Mouse (Mus musculus) megakaryocyte, adult 5-6 weeks (primary cell): ENCODE data around the gene Nipsnap1. TPM values are rescaled to one million over a fixed set of nuclear protein-coding genes. Genes with fewer than 3 reads are reported as not detected.

ENCODE experiments used
- ATAC-seq: 2 replicates; pipeline ENCODE4 v1.8.0; 2016; ENCODE audit warnings: mild to moderate bottlenecking, inconsistent platforms; ENCODE audit not compliant: poor library complexity, severe bottlenecking
- total RNA-seq, 2 experiments: library from RNA; stranded (forward) in 1 of 2; stranded (reverse) in 1 of 2; fragments of 153-499, 151-499 nt in 1 of 2; fragments of 221-1000, 200-1000 nt in 1 of 2; gene quantifications; 2 replicates each; pipeline versions ENCODE4 v1.2.3 to v1.2.4; 2015 to 2017

Gene Nipsnap1
- total RNA-seq, 2 experiments from 2014 or later = 1.8 to 5.9 TPM

- ATAC-seq = no peak
Observed at GRCm38 (mm10) chr11:4862730-4863129, 11.0 kb upstream of the Nipsnap1 start.

DNA sequence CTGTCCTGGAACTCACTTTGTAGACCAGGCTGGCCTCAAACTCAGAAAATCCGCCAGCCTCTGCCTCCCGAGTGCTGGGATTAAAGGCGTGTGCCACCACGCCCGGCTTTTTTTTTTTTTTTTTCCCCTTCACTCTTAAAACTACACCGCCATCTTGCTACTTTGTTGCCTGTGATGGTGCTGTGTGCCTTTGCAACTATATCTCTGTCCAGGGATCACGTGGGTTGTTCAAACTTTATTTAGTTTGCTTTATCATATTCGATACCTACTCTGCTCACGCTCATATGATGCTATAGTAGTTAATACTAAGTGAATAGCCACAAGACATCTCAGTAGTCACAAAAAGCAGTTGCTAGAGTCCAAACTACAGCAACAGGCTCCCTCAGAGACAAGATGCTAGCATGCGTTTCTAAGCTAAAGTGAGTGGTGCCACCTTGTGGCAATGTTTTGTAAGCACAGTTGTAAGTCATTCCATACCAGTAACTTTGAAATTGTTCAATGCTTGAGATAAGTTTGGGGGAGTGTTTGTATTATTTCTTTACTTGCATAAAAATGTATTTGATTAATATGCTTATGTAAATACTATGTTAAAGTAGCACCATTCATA is 8.0 kb upstream of the Nipsnap1 start:
- peak; percentile 75 for ATAC-seq

- ATAC-seq = no peak
Observed at GRCm38 (mm10) chr11:4874551-4874950, 800 bp downstream of the Nipsnap1 start.

- ATAC-seq = no peak
Observed at GRCm38 (mm10) chr11:4881087-4881486, 7.3 kb downstream of the Nipsnap1 start.

DNA sequence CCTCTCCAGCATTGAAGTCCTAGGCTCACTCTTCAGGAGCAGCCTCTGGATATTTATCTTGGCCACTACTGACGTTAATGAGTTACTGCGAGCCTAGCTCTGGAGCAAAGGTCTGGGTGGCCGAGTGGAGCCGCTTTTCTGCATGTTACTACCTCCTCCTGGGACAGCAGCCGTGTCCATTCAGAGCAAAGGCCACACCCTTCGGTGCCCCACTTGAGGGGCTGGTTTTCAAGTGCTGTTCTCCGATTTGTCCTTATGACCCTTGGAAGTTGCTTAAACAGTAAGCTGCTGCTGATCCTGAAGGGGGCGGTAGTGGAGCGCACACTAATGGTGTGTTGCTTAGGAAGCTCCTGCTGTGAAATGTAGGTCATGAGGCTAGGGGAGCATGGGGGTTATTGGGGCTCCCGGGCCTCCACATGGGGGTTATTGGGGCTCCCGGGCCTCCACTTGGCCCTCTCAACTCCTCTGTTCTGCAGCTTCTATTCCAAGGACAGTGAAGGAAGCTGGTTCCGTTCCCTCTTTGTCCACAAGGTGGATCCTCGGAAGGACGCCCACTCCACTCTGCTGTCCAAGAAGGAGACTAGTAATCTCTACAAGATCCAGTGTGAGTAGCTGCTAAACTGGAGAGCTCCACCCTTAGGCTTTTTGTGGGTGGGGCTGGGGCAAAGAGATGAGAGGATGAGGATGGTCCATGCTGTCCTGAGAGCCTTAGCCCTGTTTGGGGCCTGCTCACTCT is 9.3 kb downstream of the Nipsnap1 start:
- no peak for ATAC-seq

GRCm38 (mm10) chr11:4885385-4885903 is 11.7 kb downstream of the Nipsnap1 start:
- peak; percentile 68 for ATAC-seq

DNA sequence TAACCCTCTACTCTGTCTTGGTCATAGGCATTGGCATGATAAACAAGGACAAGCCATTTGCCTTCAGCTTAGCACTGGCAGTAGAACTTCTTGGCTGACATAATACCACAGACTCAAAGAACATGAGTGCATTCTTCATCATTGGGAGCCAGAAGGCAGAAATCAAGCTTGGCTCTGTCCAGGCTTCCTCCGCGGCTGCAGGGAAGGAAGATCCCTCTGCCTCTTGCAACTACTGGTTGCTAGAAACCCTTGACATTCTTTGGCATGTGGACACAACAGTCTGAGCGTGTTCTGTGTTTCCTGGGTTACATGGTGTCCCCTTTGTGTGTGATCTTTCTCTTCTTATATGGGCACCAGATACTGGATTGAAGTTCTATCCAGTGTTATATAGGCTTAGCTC is 13.2 kb downstream of the Nipsnap1 start:
- no peak for ATAC-seq

DNA sequence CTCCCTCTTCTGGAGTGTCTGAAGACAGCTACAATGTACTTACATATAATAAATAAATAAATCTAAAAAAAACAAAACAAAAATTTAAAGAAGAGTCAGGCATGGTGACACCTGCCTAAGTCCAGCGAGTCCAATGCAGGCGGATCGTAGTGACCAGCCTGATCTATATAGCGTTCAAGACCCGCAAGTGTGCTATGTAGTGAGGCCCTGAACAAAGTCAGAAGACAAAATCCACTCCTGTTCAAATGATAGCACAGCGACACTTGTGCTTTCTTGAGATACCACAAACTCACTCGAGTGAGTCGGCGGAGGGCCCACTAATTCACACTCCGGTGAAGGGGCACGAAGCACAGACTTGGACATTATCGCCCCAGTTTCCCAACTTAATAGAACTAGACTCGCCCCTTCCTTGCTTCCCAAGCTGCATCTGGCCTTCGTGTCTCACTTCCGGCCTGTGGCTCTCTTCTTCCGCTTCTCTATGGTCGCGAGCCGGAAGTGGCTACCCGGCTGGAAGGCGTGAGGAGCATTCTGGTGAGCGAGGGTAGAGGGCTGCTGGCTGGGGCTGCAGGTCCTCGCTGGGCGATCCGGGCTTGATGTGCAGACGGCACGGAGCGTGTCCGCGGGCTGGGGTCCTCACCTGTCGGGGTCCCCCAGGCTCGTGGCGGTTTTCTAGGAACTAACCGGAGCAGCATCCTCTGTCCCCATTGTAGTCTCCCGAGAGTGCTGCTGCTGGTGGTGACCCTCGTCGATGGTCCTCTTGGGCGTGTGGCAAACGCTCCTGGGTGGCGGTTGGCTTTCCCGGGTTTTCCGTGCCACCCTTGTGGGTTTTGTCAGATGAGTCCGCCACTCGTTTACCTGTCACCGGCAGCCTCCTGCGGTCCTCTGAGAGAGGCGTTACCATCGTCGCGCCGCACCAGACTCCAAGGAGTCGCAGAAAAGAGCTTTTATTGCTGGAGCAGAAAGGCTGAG is 21.4 kb downstream of the Nipsnap1 start, which contains the start of gene Thoc5:
Gene Thoc5 (plus strand): TSS at position 473 of the 969 bp plus-strand sequence.
- peak; percentile 100 for ATAC-seq

- no peak for ATAC-seq
Observed at GRCm38 (mm10) chr11:4900437-4900836, 26.7 kb downstream of the Nipsnap1 start.

- ATAC-seq = no peak
Observed at GRCm38 (mm10) chr11:4901956-4902355, 28.2 kb downstream of the Nipsnap1 start.

- no peak for ATAC-seq
Observed at GRCm38 (mm10) chr11:4906231-4906630, 32.5 kb downstream of the Nipsnap1 start.

DNA sequence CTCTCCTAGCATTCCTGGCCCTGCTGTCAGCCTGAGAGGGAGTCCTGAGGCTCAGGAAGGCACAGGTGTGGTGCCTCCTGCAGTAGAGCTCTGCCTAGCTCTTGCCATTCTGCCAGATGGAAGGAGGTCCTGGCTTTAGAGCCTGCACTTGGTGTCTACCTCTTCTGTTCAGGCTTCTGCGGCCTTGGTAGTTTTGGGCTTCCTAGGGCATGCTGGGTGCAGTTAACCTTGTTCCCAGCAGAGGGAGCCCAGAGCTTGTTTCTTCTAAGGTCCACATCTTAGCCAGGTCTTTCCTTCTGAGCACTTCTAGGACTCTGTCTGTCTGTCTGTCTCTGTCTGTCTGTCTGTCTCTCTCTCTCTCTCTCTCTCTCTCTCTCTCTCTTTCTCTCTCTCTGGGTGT is 42.3 kb downstream of the Nipsnap1 start:
- ATAC-seq = peak; percentile 69

DNA sequence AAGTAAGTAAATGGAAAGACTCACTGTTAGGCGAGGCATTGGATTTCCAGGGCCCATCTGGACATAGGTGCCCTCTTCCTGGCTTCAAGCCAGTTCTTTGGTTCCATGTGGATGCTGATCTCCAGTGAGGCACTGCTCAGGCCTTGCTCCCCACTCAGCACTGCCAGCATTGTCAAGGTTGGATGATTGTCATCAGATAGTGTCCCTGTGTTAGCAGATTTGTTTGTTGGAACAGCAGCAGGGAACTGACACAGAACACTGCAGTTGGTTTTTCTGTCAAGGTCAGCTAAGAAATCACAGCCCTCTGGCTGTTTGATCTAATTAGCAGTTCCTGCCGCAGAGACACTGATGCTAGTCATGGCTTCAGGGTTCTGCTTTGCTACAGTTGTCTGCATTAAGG is 47.5 kb downstream of the Nipsnap1 start:
- no peak for ATAC-seq

GRCm38 (mm10) chr11:4921751-4922150 is 48.0 kb downstream of the Nipsnap1 start:
- ATAC-seq = no peak

DNA sequence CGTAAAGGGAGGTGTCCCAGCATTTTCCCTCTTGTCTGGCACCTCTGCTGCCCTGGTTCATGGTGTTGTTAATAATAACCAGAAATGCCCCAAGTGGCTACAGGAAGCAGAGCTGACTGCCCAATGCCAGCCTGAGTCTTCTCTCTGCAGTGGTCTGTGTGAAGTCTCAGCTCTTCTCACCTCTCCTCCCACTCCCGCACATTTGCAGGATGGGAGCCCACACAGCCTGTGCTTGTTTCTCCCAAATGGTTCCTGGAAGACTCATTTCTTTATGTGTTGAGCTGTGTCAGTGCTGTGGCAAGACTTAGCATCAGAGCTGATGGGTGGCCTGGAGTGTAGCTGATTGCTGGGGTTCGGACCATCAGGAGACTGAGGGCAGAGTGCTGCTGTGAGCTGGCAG is 53.5 kb downstream of the Nipsnap1 start:
- no peak for ATAC-seq

DNA sequence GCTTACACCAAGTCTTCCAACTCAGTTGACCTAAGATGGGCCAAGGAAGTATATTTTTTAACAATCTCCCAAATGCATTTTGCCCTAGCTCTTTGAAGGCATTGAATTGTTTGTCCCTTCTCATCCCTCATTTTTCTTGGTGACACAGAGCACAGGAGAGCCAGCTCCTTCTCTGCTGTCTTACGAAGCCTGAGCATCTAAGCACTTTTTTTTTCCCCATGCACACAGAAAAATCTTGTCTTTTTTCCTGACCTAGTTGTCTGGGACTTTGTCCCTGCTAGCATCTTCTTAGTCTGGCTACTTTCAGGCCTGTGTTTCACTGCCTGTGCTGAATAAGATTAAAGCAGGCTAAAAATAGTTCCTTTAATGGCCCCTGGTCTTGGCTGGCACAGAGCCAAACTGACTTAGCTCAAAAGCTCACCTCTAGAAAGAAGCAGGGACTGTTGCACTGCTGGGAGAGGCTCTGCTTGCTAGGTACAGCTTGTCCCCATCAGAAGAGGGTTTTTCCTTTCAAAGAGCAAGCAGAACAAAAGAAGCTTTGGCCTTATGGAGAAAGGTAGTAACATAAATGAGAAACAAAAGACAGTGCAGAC is 57.4 kb downstream of the Nipsnap1 start:
- no peak for ATAC-seq

DNA sequence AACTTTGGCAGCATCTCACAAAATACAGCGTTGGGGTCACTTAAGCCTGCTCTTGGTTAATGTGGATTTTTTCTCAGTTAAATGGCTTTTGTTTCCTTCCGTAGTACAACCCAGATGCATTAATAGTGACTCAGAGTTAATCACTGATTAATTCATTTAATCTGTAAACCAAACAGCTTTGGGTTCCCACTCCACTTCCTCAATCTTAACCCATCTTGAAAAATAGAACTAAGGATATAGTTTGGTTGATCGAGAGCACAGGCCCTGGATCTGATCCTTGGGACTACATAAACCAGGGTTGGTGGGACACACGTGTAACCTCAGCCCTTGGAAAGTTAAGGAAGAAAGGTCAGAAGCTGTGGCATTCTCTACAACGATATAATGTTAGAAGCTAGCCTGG is 62.5 kb downstream of the Nipsnap1 start:
- no peak for ATAC-seq
